Mouse (Mus musculus) myocyte (in vitro differentiated cells): ENCODE data around the gene Actn2.

Experiments
- CEBPB ChIP-seq: IDR thresholded peaks from 2 replicates; pipeline ENCODE4 v1.6.1; 2011; ENCODE audit warnings: mild to moderate bottlenecking, moderate library complexity; ENCODE audit not compliant: poor library complexity, insufficient read depth, severe bottlenecking
- E2F4 ChIP-seq: IDR thresholded peaks from one replicate; pipeline ENCODE4 v1.6.1; 2011; ENCODE audit warnings: mild to moderate bottlenecking, control low read depth, moderate library complexity; ENCODE audit not compliant: insufficient read depth
- MAX ChIP-seq: IDR thresholded peaks from one replicate; pipeline ENCODE4 v1.6.1; 2011; ENCODE audit warnings: low read depth, mild to moderate bottlenecking, control low read depth
- MYOD1 ChIP-seq, 3 experiments: IDR thresholded peaks; one replicate each; pipeline ENCODE4 v1.6.1; 2011; ENCODE audit warnings: control low read depth in 2 of 3, low read depth in 2 of 3, mild to moderate bottlenecking in 2 of 3, moderate library complexity in 1 of 3; ENCODE audit not compliant: insufficient read length in 2 of 3, control insufficient read depth in 1 of 3
- MYOG ChIP-seq, 3 experiments: IDR thresholded peaks; one replicate each; pipeline ENCODE4 v1.6.1; 2011; ENCODE audit warnings: control low read depth in 2 of 3, low read depth in 2 of 3, mild to moderate bottlenecking in 2 of 3; ENCODE audit not compliant: insufficient read length in 2 of 3, control insufficient read depth in 1 of 3, insufficient read depth in 1 of 3
- POLR2A ChIP-seq: IDR thresholded peaks from one replicate; pipeline ENCODE4 v1.6.1; 2011; ENCODE audit warnings: low read depth, mild to moderate bottlenecking, control low read depth, moderate library complexity; ENCODE audit not compliant: insufficient read length
- POLR2AphosphoS2 ChIP-seq: IDR thresholded peaks from one replicate; pipeline ENCODE4 v1.6.1; 2011; ENCODE audit warnings: low read depth, control low read depth; ENCODE audit not compliant: insufficient read length
- REST ChIP-seq: IDR thresholded peaks from one replicate; pipeline ENCODE4 v1.6.1; 2011; ENCODE audit warnings: mild to moderate bottlenecking, control low read depth, moderate library complexity; ENCODE audit not compliant: insufficient read depth, insufficient read length
- SRF ChIP-seq: IDR thresholded peaks from one replicate; pipeline ENCODE4 v1.6.1; 2011; ENCODE audit warnings: low read depth; ENCODE audit not compliant: control insufficient read depth, insufficient read length
- TCF12 ChIP-seq: IDR thresholded peaks from one replicate; pipeline ENCODE4 v1.6.1; 2011; ENCODE audit warnings: mild to moderate bottlenecking, control low read depth; ENCODE audit not compliant: poor library complexity, insufficient read depth, severe bottlenecking
- TCF3 ChIP-seq: IDR thresholded peaks from one replicate; pipeline ENCODE4 v1.6.1; 2011; ENCODE audit warnings: low read depth, control low read depth; ENCODE audit not compliant: insufficient read length
- USF1 ChIP-seq: IDR thresholded peaks from one replicate; pipeline ENCODE4 v1.6.1; 2011; ENCODE audit warnings: low read depth, mild to moderate bottlenecking, control low read depth, moderate library complexity

DNA sequence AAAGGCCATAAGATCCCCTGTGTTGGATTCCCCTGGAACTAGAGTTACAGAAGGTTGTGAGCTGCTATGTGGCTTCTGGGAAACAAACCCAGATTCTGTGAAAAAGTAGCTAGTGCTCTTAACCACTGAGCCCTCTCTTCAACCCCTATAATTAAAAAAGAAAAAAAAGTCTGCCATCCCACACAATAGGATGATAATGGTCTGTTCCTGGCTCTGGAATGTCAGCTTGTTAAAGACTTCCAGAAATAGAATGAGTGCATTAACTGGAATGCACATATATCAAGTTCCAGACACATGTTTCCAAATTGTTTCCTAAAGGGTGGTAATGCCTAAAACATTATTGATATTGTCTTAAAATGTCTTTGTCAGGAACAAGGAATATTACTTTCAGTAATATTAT is 44.2 kb upstream of the Actn2 start:
- TF ChIP-seq MAX (no peak), POLR2AphosphoS2 (no peak), E2F4 (no peak), USF1 (no peak), POLR2A (no peak), MYOG (IDR thresholded peaks at IDR 0.05; ENCODE audit: control insufficient read depth in 1 of 3, insufficient read depth in 1 of 3, insufficient read length in 2 of 3, low read depth in 2 of 3) (no peak), REST (no peak), CEBPB (no peak), TCF12 (no peak), TCF3 (no peak), MYOD1 (IDR thresholded peaks at IDR 0.05; ENCODE audit: control insufficient read depth in 1 of 3, insufficient read length in 2 of 3, low read depth in 2 of 3) (no peak), SRF (no peak)
